In the genomic region with DNA sequence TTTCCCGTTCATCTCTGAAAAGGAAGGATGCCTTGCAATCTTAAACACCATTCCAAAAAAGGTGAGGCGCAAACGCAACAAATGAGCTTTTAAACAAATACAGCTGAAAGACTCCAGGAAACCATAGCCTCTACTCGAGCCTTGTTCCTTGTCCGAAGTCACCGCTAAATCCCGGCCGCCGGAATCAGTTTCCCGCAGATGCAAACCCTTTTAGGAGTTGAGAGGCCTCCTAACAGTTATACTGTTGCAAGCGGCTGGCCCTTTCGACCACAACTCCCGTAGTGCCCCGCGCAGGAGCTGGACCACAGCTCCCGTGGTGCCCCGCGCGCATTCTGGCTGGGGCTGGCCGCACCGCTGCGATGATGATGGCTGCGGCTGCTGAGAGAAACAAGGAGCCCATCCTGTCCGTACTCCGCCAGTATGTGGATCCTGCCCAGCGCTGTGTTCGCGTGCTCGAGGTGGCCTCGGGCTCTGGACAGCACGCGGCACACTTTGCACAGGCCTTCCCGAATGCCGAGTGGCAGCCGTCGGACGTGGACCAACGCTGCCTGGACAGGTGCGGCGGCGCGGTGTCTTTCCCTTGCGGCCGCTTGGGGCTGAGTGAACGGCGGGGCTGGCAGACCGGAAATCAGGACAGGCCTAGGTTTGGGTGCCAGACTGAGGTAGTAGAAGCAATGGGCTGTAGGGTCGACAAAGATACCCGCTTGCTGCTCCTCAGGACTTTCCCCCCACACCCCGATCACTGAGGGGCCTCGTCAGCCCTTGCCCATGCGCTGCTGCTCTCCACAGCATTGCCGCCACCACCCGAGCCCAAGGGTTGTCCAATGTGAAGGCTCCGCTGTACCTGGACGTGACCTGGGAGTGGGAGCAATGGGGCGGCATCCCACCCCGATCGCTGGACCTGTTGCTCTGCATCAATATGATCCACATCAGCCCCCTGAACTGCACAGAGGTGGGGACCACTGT, we compare ENCODE assay signal across 8 mouse cellular contexts. TPM values are rescaled to one million over a fixed set of nuclear protein-coding genes. Genes with fewer than 3 reads are reported as not detected.
DNase-seq lines count a peak whose midpoint lies in the region; ATAC-seq and TF ChIP-seq lines count a peak whose summit lies in the region.

No protein-coding gene starts in this region.

- H3K4me3 ChIP-seq in G1E (ENCODE audit: low read depth, low read length) = peak overlapping the region; percentile 93
- H3K4me3 ChIP-seq in cerebellum, adult 2 months (replicated peaks; ENCODE audit: insufficient read depth, low read depth, low read length) = peak overlapping the region; percentile 96
- peak overlapping the region; percentile 69 for H3K4me3 ChIP-seq in forebrain, postnatal 0 days (ENCODE audit: low read depth, low read length)
- peak overlapping the region; percentile 76 for H3K4me3 ChIP-seq in lung, embryonic 14.5 days (ENCODE audit: low read depth, low read length)

- peak; percentile 51 for ATAC-seq in G1E (ENCODE audit: extremely low read depth, insufficient number of reproducible peaks, low FRiP score, poor library complexity, severe bottlenecking)
- peak; percentile 95 for ATAC-seq in forebrain, postnatal 0 days
- peak; percentile 94 for ATAC-seq in lung, embryonic 14.5 days (ENCODE audit: insufficient read depth)
- peak; percentile 54 for ATAC-seq in neutrophil, adult 5-6 weeks (ENCODE audit: extremely low read depth, insufficient number of reproducible peaks, low FRiP score, poor library complexity, severe bottlenecking)

- peak overlapping the region; percentile 74 for H3K27ac ChIP-seq in cerebellum, adult 2 months (ENCODE audit: insufficient read depth, low read length)
- peak overlapping the region; percentile 96 for H3K27ac ChIP-seq in forebrain, postnatal 0 days (ENCODE audit: low read depth, low read length)
- H3K27ac ChIP-seq in lung, embryonic 14.5 days (ENCODE audit: low read depth) = peak overlapping the region; percentile 91

- under 1% methylated on average over 59 of the region's 59 CpGs for WGBS in cerebellum, adult 2 months
- 1% methylated on average over 59 of the region's 59 CpGs for WGBS in forebrain, postnatal 0 days
- 1% methylated on average over 59 of the region's 59 CpGs for WGBS in lung, embryonic 14.5 days

- peak overlapping the region; percentile 89 for H3K9ac ChIP-seq in forebrain, postnatal 0 days
- H3K9ac ChIP-seq in lung, embryonic 14.5 days = peak overlapping the region; percentile 65

- peak; percentile 99 for TF ChIP-seq POLR2A in cerebellum, adult 2 months (IDR thresholded peaks at IDR 0.05; ENCODE audit: borderline replicate concordance, insufficient read depth, low read length)

- peak overlapping the region; percentile 70 for H3K4me2 ChIP-seq in forebrain, postnatal 0 days (ENCODE audit: low read depth)
- H3K4me2 ChIP-seq in lung, embryonic 14.5 days = peak overlapping the region; percentile 94

- H3K27me3 ChIP-seq in G1E (ENCODE audit: insufficient read depth, low read length) = no peaks in the 10 kb centered on the region; the same call in 1 of the 2 replicates
- H3K27me3 ChIP-seq in cerebellum, adult 2 months (ENCODE audit: control insufficient read depth, insufficient read depth, low read length) = no peaks in the 10 kb centered on the region
- no peaks in the 10 kb centered on the region for H3K27me3 ChIP-seq in forebrain, postnatal 0 days (ENCODE audit: insufficient read depth, low read length)
- H3K27me3 ChIP-seq in lung, embryonic 14.5 days (ENCODE audit: insufficient read depth, low read length) = no peaks in the 10 kb centered on the region

- DNase-seq in G1E (ENCODE audit: low spot score) = peak; percentile 88
- DNase-seq in cerebellum, adult 2 months = peak; percentile 92 to 93
- peak; percentile 93 for DNase-seq in forebrain, postnatal 0 days
- peak; percentile 90 for DNase-seq in heart, postnatal 4 days
- DNase-seq in layer of hippocampus, adult 8-10 months (ENCODE audit: low spot score in 2 of 2) = peak; percentile 85 to 91
- peak; percentile 94 for DNase-seq in lung, embryonic 14.5 days
- DNase-seq in testis, postnatal 14 days (ENCODE audit: low spot score) = peak; percentile 90

- no peak for TF ChIP-seq CTCF in G1E (IDR thresholded peaks at IDR 0.05; ENCODE audit: low read depth, low read length)
- no peak for TF ChIP-seq CTCF in cerebellum, adult 2 months (IDR thresholded peaks at IDR 0.05; ENCODE audit: borderline replicate concordance, insufficient read depth, low read depth, low read length)
- TF ChIP-seq CTCF in forebrain, postnatal 0 days (IDR thresholded peaks at IDR 0.05; ENCODE audit: low read depth) = peak; percentile 55
- TF ChIP-seq CTCF in lung, embryonic 14.5 days (IDR thresholded peaks at IDR 0.05; ENCODE audit: low read depth) = peak; percentile 37; the same call in 1 of the 2 replicates

- H3K9me3 ChIP-seq in G1E (replicated peaks) = no peaks in the 10 kb centered on the region
- H3K9me3 ChIP-seq in forebrain, postnatal 0 days (ENCODE audit: low read length) = no peaks in the 10 kb centered on the region
- H3K9me3 ChIP-seq in lung, embryonic 14.5 days (ENCODE audit: low read depth, low read length) = no peaks in the 10 kb centered on the region

- peaks cover 40% of the 10 kb centered on the region for H3K36me3 ChIP-seq in G1E (replicated peaks)
- H3K36me3 ChIP-seq in forebrain, postnatal 0 days (ENCODE audit: insufficient read depth) = peaks cover 11% of the 10 kb centered on the region; the same call in 1 of the 2 replicates
- peaks cover 22% of the 10 kb centered on the region for H3K36me3 ChIP-seq in lung, embryonic 14.5 days (ENCODE audit: insufficient read depth)

- H3K4me1 ChIP-seq in G1E (ENCODE audit: insufficient read depth, low read depth, low read length) = peaks cover 36% of the 10 kb centered on the region
- peaks cover 21% of the 10 kb centered on the region for H3K4me1 ChIP-seq in cerebellum, adult 2 months (ENCODE audit: control insufficient read depth, insufficient read depth, low read length)
- H3K4me1 ChIP-seq in forebrain, postnatal 0 days (ENCODE audit: insufficient read depth) = peaks cover 12% of the 10 kb centered on the region; the same call in 1 of the 2 replicates
- peaks cover 12% of the 10 kb centered on the region; the same call in 1 of the 2 replicates for H3K4me1 ChIP-seq in lung, embryonic 14.5 days (ENCODE audit: insufficient read depth)

RNA-seq across cellular contexts. Expression of a gene that starts 0.6 kb away (rescaled TPM):
- total RNA-seq in G1E (2014; fragmentation: Nextera tagmentation) (13.9 and 19.0 TPM in 2 replicates), G1E (2017) (12.4 and 16.7 TPM in 2 replicates)
- 30.2 and 34.4 TPM in 2 replicates for polyA plus RNA-seq in G1E (2012)
- polyA plus RNA-seq in cerebellum, adult 2 months (2012; rRNA removed) = 110 and 116 TPM in 2 replicates
- total RNA-seq in forebrain, postnatal 0 days (2014; rRNA removed) = 37.0 and 41.7 TPM in 2 replicates
- 43.1 and 62.2 TPM in 2 replicates for polyA plus RNA-seq in forebrain, postnatal 0 days (2015; fragmentation: Nextera tagmentation; extraction: Ambion mirVana)
- 10 to 100 TPM; 10.8 to 11.7 TPM for total RNA-seq in heart, postnatal 4 days (2021)
- total RNA-seq in layer of hippocampus, adult 8-10 months (2022) = 10 to 100 TPM; 37.5 to 42.2 (median 39.1) TPM
- polyA plus RNA-seq in lung, embryonic 14.5 days (2014; fragmentation: Nextera tagmentation; extraction: Ambion mirVana) = 44.6 and 45.7 TPM in 2 replicates
- 5.8 and 7.1 TPM in 2 replicates for total RNA-seq in neutrophil, adult 5-6 weeks (2017)

RNA-seq across cellular contexts. Expression of a gene that starts 5.2 kb away (rescaled TPM):
- total RNA-seq in G1E (2014; fragmentation: Nextera tagmentation) (1.1 and 1.4 TPM in 2 replicates), G1E (2017) (0.55 and 0.58 TPM in 2 replicates)
- polyA plus RNA-seq in G1E (2012) = 0.51 and 0.57 TPM in 2 replicates
- polyA plus RNA-seq in cerebellum, adult 2 months (2012; rRNA removed) = 0.95 and 1.1 TPM in 2 replicates
- 0.23 and 1.5 TPM in 2 replicates for total RNA-seq in forebrain, postnatal 0 days (2014; rRNA removed)
- polyA plus RNA-seq in forebrain, postnatal 0 days (2015; fragmentation: Nextera tagmentation; extraction: Ambion mirVana) = 0.28 and 0.29 TPM in 2 replicates
- 1 to 10 TPM in 1 of 2 experiments, under 1 TPM in 1; 0.70 to 1.1 TPM for total RNA-seq in heart, postnatal 4 days (2021)
- total RNA-seq in layer of hippocampus, adult 8-10 months (2022) = 1 to 10 TPM; 1.6 to 2.4 (median 1.9) TPM
- polyA plus RNA-seq in lung, embryonic 14.5 days (2014; fragmentation: Nextera tagmentation; extraction: Ambion mirVana) = 0.57 and 0.87 TPM in 2 replicates
- 2.0 and 3.0 TPM in 2 replicates for total RNA-seq in neutrophil, adult 5-6 weeks (2017)

RNA-seq across cellular contexts. Expression of a gene that starts 6.9 kb away (rescaled TPM):
- total RNA-seq in G1E (2014; fragmentation: Nextera tagmentation) (8.2 and 8.7 TPM in 2 replicates), G1E (2017) (4.4 and 9.4 TPM in 2 replicates)
- polyA plus RNA-seq in G1E (2012) = 77.6 and 103 TPM in 2 replicates
- 31.9 and 34.1 TPM in 2 replicates for polyA plus RNA-seq in cerebellum, adult 2 months (2012; rRNA removed)
- total RNA-seq in forebrain, postnatal 0 days (2014; rRNA removed) = 10.3 and 16.5 TPM in 2 replicates
- 32.5 and 37.1 TPM in 2 replicates for polyA plus RNA-seq in forebrain, postnatal 0 days (2015; fragmentation: Nextera tagmentation; extraction: Ambion mirVana)
- total RNA-seq in heart, postnatal 4 days (2021) = 100 to 1,000 TPM; 195 to 217 TPM
- 10 to 100 TPM; 16.9 to 26.9 (median 21.5) TPM for total RNA-seq in layer of hippocampus, adult 8-10 months (2022)
- 17.7 and 17.9 TPM in 2 replicates for polyA plus RNA-seq in lung, embryonic 14.5 days (2014; fragmentation: Nextera tagmentation; extraction: Ambion mirVana)
- total RNA-seq in neutrophil, adult 5-6 weeks (2017) = 1.2 TPM in 1 of 2 replicates, not detected in the other

RNA-seq across cellular contexts. Expression of a gene that starts 14.2 kb away (rescaled TPM):
- 14.6 and 42.2 TPM in 2 replicates for total RNA-seq in G1E (2014; fragmentation: Nextera tagmentation)
- 11.8 and 14.2 TPM in 2 replicates for total RNA-seq in G1E (2017)
- 9.0 and 17.0 TPM in 2 replicates for polyA plus RNA-seq in G1E (2012)
- polyA plus RNA-seq in cerebellum, adult 2 months (2012; rRNA removed) = 21.6 and 26.9 TPM in 2 replicates
- total RNA-seq in forebrain, postnatal 0 days (2014; rRNA removed) = 29.8 and 40.2 TPM in 2 replicates
- 8.0 and 13.2 TPM in 2 replicates for polyA plus RNA-seq in forebrain, postnatal 0 days (2015; fragmentation: Nextera tagmentation; extraction: Ambion mirVana)
- total RNA-seq in heart, postnatal 4 days (2021) = 10 to 100 TPM; 14.4 to 15.1 TPM
- 10 to 100 TPM; 19.0 to 28.8 (median 23.6) TPM for total RNA-seq in layer of hippocampus, adult 8-10 months (2022)
- 29.9 and 34.1 TPM in 2 replicates for polyA plus RNA-seq in lung, embryonic 14.5 days (2014; fragmentation: Nextera tagmentation; extraction: Ambion mirVana)
- total RNA-seq in neutrophil, adult 5-6 weeks (2017) = 7.4 and 8.4 TPM in 2 replicates

RNA-seq across cellular contexts. Expression of a gene that starts 30.8 kb away (rescaled TPM):
- 31.2 and 41.2 TPM in 2 replicates for total RNA-seq in G1E (2014; fragmentation: Nextera tagmentation)
- 17.7 and 20.0 TPM in 2 replicates for total RNA-seq in G1E (2017)
- 142 and 151 TPM in 2 replicates for polyA plus RNA-seq in G1E (2012)
- polyA plus RNA-seq in cerebellum, adult 2 months (2012; rRNA removed) = 105 and 121 TPM in 2 replicates
- 35.4 and 53.1 TPM in 2 replicates for total RNA-seq in forebrain, postnatal 0 days (2014; rRNA removed)
- 8.1 and 11.3 TPM in 2 replicates for polyA plus RNA-seq in forebrain, postnatal 0 days (2015; fragmentation: Nextera tagmentation; extraction: Ambion mirVana)
- 10 to 100 TPM; 77.1 to 78.4 TPM for total RNA-seq in heart, postnatal 4 days (2021)
- 100 to 1,000 TPM in 1 of 4 experiments, 10 to 100 TPM in 3; 81.2 to 107 (median 93.1) TPM for total RNA-seq in layer of hippocampus, adult 8-10 months (2022)
- 10.8 and 11.0 TPM in 2 replicates for polyA plus RNA-seq in lung, embryonic 14.5 days (2014; fragmentation: Nextera tagmentation; extraction: Ambion mirVana)
- 34.6 and 37.0 TPM in 2 replicates for total RNA-seq in neutrophil, adult 5-6 weeks (2017)

Comparison
In these comparisons a context has a peak if more than half of its experiments do, and no peak if none do; other contexts are left out.
1. Peak in every context shown above with its lines: DNase-seq, ATAC-seq, H3K4me3 ChIP-seq and H3K27ac ChIP-seq.
2. CTCF ChIP-seq: peak in forebrain, postnatal 0 days (single experiment) and lung, embryonic 14.5 days (single experiment); none in G1E (single experiment) and cerebellum, adult 2 months (single experiment).
3. RNA of a gene that starts 6.9 kb away (total RNA-seq): 195 to 217 TPM in heart, postnatal 4 days; 16.9 to 26.9 TPM in layer of hippocampus, adult 8-10 months, 10.3 to 16.5 TPM in forebrain, postnatal 0 days, 4.4 to 9.4 TPM in G1E and 1.2 TPM in neutrophil, adult 5-6 weeks; every median in the first group is over 4 times any median in the second.